Mouse (Mus musculus) hindbrain, embryonic 12.5 days (tissue): ENCODE data around the gene Olfr541. TPM values are rescaled to one million over a fixed set of nuclear protein-coding genes. Genes with fewer than 3 reads are reported as not detected.
"Not testable (repeated sequence)": the region's sequence is repeated elsewhere in the genome, so short reads cannot be mapped to it uniquely, and the experiment has no call there.

Experiments used
- ATAC-seq: fragments of 200-750 bp; cut with Nextera tagmentation; 2 replicates; pipeline ENCODE4 v1.8.0; 2017; ENCODE audit warnings: moderate TSS enrichment; ENCODE audit not compliant: low FRiP score
- H3K27ac ChIP-seq: fragments of 300-500 bp; sonication (generic); 2 replicates; pipeline ENCODE4 v1.5.1; 2016; ENCODE audit warnings: mild to moderate bottlenecking
- H3K27me3 ChIP-seq: fragments of 300-500 bp; sonication (generic); 2 replicates; pipeline ENCODE4 v1.6.1; 2016; ENCODE audit warnings: mild to moderate bottlenecking
- H3K36me3 ChIP-seq: fragments of 300-500 bp; sonication (generic); 2 replicates; pipeline ENCODE4 v1.6.1; 2016; ENCODE audit warnings: mild to moderate bottlenecking
- H3K4me1 ChIP-seq: fragments of 300-500 bp; sonication (generic); 2 replicates; pipeline ENCODE4 v1.6.1; 2016
- H3K4me2 ChIP-seq: fragments of 300-500 bp; sonication (generic); replicated peaks from 2 replicates; pipeline ENCODE4 v1.6.1; 2016; ENCODE audit warnings: mild to moderate bottlenecking
- H3K4me3 ChIP-seq: fragments of 300-500 bp; sonication (generic); 2 replicates; pipeline ENCODE4 v1.5.1; 2016; ENCODE audit warnings: mild to moderate bottlenecking
- H3K9ac ChIP-seq: fragments of 300-500 bp; sonication (generic); 2 replicates; pipeline ENCODE4 v1.6.1; 2016; ENCODE audit warnings: mild to moderate bottlenecking, moderate library complexity
- H3K9me3 ChIP-seq: fragments of 300-500 bp; sonication (generic); replicated peaks from 2 replicates; pipeline ENCODE4 v1.6.1; 2016; ENCODE audit warnings: mild to moderate bottlenecking
- WGBS: fragments of 180-500 bp; shearing (Covaris S2); methylation state at CpG from one replicate; pipeline ENCODE4 v1.1.7; 2016; 5-methylcytosine and 5-hydroxymethylcytosine counted together
- polyA plus RNA-seq: library from polyadenylated mRNA; unstranded; fragments of >200 nt; fragmentation: Nextera tagmentation; extraction: Ambion mirVana; gene quantifications from 2 replicates; pipeline ENCODE4 v1.2.1, GENCODE M21; 2016

Olfr541 gene
- polyA plus RNA-seq, result not detected in 2 replicates

- Histone ChIP-seq H3K9ac (no peak within 1 kb of the TSS), H3K4me3 (no peak within 1 kb of the TSS), H3K27ac (no peak within 1 kb of the TSS), H3K36me3 (no peaks in the 10 kb centered on the region), H3K27me3 (no peaks in the 10 kb centered on the region), H3K4me1 (no peaks in the 10 kb centered on the region), H3K4me2 (no peak within 1 kb of the TSS), H3K9me3 (no peaks in the 10 kb centered on the region)
- ATAC-seq, result no peak
Measured at GRCm38 (mm10) chr7:140696967-140697366, at the start of gene Olfr541. TSS of gene Olfr541 (plus strand) at chr7:140697267.

GRCm38 (mm10) chr7:140659630-140660029, 37.4 kb upstream of the Olfr541 start, which contains the start of gene Olfr539:
TSS of gene Olfr539 (plus strand) at chr7:140659930.
- Histone ChIP-seq H3K27me3 (no peaks in the 10 kb centered on the region), H3K36me3 (no peaks in the 10 kb centered on the region), H3K9ac (no peak within 1 kb of the TSS), H3K4me1 (no peaks in the 10 kb centered on the region), H3K4me2 (no peak within 1 kb of the TSS), H3K4me3 (no peak within 1 kb of the TSS), H3K27ac (no peak within 1 kb of the TSS), H3K9me3 (no peaks in the 10 kb centered on the region)
- 83% methylated on average over 4 of the region's 4 CpGs for WGBS
- ATAC-seq, result no peak

- not testable (repeated sequence) for H3K4me3 ChIP-seq, H3K4me1 ChIP-seq, H3K4me2 ChIP-seq, H3K27me3 ChIP-seq, H3K27ac ChIP-seq, H3K36me3 ChIP-seq, ATAC-seq, H3K9ac ChIP-seq
- H3K9me3 ChIP-seq, result peaks cover 12% of the 10 kb centered on the region; the same call in 1 of the 2 replicates
- 89% methylated on average over 3 of the region's 3 CpGs for WGBS
Measured at GRCm38 (mm10) chr7:140670693-140671092, 26.4 kb upstream of the Olfr541 start.

DNA sequence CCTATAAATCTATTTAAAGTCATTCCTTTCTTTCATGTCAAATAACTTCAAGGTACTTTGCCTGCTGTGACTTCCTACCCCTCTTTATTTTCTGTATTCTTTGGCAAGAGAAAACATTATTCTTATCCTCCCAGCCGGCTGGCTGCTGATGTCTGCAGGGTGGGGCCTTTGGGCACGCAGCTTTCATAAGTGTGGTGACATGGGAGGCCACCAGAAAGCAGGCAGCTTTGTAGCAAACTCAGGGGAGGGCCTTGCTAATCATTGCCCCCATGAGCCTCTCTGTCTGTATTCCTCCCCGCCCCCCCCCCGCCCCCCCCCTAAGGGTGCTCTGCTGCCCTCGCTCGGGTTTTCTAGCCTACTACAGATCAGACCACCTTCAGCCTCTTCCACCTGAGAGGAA, 21.2 kb upstream of the Olfr541 start:
- Histone ChIP-seq H3K4me2 (peak overlapping the region; percentile 34), H3K4me3 (no peak overlapping the region), H3K36me3 (no peaks in the 10 kb centered on the region), H3K9me3 (peaks cover 15% of the 10 kb centered on the region; the same call in 1 of the 2 replicates), H3K27me3 (no peaks in the 10 kb centered on the region), H3K27ac (no peak overlapping the region), H3K9ac (no peak overlapping the region), H3K4me1 (0 out of 2 replicates have a peak, but pooled peaks cover 4% of the 10 kb centered on the region)
- ATAC-seq, result no peak
- 17% methylated on average over 2 of the region's 6 CpGs for WGBS

- not testable (repeated sequence) for H3K27me3 ChIP-seq, H3K4me1 ChIP-seq, H3K4me2 ChIP-seq, H3K9ac ChIP-seq, H3K4me3 ChIP-seq, ATAC-seq, H3K36me3 ChIP-seq, H3K27ac ChIP-seq, H3K9me3 ChIP-seq
- WGBS, result 74% methylated on average over 4 of the region's 4 CpGs
Measured at GRCm38 (mm10) chr7:140679591-140679990, 17.5 kb upstream of the Olfr541 start.

DNA sequence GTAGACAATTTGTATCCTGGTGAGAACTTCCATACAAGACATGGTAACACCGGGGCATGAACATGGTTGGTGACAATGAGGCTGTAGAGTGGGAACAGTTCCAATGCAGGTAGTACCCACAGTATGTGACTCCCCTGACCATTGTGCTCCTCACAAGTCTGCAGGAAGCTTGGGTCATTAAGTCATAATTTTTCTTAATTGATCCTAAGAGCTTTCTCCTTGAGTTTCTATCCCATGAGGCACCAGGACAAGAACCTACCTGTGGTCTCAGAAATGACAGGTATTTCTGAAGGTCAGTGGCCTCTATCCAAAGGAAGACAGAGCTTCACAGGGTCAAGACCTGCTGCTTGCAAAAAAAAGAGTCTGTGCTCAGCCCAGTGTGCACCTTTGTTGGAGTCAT, 15.4 kb upstream of the Olfr541 start, which contains the start of gene Olfr45:
Olfr45 (plus strand) TSS at position 301 of the 400 bp plus-strand sequence.
- 92% methylated on average over 1 of the region's 1 CpGs for WGBS

GRCm38 (mm10) chr7:140706348-140706747, 9.3 kb downstream of the Olfr541 start:
- H3K9ac ChIP-seq, result no peak overlapping the region
- H3K4me2 ChIP-seq, result no peak overlapping the region
- 27% methylated on average over 2 of the region's 2 CpGs for WGBS
- peak; percentile 56 for ATAC-seq
- H3K27ac ChIP-seq, result no peak overlapping the region
- no peak overlapping the region for H3K4me3 ChIP-seq
- no peaks in the 10 kb centered on the region for H3K36me3 ChIP-seq
- no peaks in the 10 kb centered on the region for H3K4me1 ChIP-seq
- no peaks in the 10 kb centered on the region for H3K9me3 ChIP-seq
- H3K27me3 ChIP-seq, result no peaks in the 10 kb centered on the region

More for the DNA sequence above, 15.4 kb upstream of the Olfr541 start, which contains the start of gene Olfr45:
- Histone ChIP-seq H3K27me3 (no peaks in the 10 kb centered on the region), H3K9ac (no peak within 1 kb of the TSS), H3K36me3 (no peaks in the 10 kb centered on the region), H3K27ac (no peak within 1 kb of the TSS), H3K9me3 (0 out of 2 replicates have a peak, but pooled peaks cover 3% of the 10 kb centered on the region), H3K4me3 (no peak within 1 kb of the TSS), H3K4me1 (no peaks in the 10 kb centered on the region), H3K4me2 (no peak within 1 kb of the TSS)
- ATAC-seq, result no peak

DNA sequence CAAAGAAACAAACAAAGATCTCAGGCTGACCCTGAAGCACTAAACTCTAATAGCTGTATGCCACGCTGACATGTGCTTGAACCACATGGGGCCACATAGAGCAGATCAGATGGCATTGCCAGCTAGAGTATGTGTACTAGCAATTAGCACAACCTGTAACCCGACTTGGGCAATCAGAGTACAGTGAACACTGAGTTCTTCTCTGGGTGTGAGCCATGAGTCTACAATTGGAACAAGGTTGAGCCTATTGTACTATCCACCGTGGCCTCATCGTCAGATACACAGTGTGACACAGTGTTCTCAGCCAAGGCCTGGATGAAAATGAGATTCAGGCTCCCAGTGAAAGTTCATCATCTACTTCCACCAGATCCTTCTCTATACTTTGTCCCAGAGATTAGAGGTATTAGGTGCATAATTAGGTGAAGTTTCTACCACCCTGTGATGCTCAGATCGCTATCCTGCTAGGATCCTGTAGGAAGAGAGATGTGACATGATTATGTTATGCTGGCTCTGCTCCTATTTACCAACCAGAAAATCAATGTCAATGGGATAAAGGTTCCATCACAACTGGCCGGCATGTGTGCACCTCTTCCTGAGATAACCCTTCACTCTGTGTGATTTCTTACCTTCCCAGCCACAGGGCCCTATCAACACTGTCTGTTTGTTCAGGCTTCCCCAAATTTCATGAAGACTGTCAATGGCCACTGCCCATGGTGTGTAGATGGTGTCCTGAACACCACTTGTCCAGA, 10.6 kb downstream of the Olfr541 start:
- H3K27ac ChIP-seq, result no peak overlapping the region
- no peak overlapping the region for H3K4me3 ChIP-seq
- no peak overlapping the region for H3K9ac ChIP-seq
- no peaks in the 10 kb centered on the region for H3K9me3 ChIP-seq
- no peak overlapping the region for H3K4me2 ChIP-seq
- H3K27me3 ChIP-seq, result no peaks in the 10 kb centered on the region
- no peak for ATAC-seq
- H3K36me3 ChIP-seq, result no peaks in the 10 kb centered on the region
- no peaks in the 10 kb centered on the region for H3K4me1 ChIP-seq
- 86% methylated on average over 6 of the region's 6 CpGs for WGBS

DNA sequence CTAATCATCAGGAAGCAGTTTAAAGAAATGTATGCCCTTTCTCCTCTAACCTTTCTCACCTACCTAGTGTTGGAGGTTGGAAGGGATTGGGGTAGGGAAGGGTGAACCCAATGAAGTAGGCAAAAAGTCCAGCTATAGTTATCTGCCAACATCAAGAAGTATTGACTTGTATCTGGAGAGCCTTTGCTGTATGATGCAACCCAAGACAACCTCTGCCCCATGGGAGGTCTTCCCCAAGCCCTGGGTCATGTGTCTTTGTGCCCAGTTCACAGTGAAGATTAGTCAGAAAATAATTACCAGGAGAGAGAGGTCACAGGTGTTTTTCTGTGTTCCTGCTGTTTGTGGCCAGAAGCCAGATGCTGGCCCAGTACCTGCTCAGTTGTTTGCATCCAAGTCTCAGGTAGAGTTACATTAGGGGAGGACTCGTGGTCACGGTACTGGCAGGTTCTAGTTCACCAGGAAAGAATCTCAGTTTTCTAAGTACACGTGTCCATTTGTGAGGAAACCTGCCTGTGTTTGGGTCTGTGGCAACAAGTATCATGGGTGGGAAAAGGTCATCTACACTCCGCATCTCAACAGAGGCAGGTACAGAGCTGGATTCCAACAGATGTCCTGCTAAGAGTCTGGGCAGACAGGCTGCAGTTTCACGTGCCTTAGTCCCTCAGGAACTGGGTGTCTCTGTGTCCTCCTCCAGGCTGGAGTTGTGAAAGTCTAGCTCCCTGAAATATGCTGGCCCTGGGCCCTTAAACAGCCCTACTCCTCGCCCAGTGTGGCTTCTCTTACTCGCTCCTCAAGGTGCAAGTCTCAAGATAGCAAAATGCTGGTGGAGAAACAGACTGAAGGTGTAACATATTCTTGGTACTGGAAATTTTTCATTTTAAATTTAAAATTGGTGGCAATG, 20.3 kb downstream of the Olfr541 start:
- Histone ChIP-seq H3K27me3 (no peaks in the 10 kb centered on the region), H3K9ac (no peak overlapping the region), H3K36me3 (no peaks in the 10 kb centered on the region), H3K4me2 (no peak overlapping the region), H3K4me1 (no peaks in the 10 kb centered on the region), H3K27ac (no peak overlapping the region), H3K4me3 (no peak overlapping the region), H3K9me3 (no peaks in the 10 kb centered on the region)
- 80% methylated on average over 7 of the region's 7 CpGs for WGBS
- ATAC-seq, result no peak

DNA sequence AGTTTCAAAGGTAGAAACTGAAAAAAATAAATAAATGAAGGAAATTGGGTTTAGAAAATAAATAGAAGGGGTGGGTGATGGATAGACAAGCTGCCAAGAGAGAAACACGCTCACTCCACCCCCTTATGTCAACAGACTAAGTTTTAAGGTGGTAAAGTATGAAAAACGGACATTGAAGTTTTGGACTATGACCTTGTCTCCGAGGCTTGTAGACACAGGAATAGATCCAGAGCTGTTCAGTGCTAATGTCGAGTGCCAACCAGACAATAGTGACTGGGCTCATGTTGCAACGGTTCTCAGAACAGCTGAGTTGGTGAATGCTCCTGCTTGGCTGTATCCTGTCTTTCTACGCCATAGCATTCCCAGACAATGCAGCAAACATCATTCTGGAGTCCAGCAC, 24.0 kb downstream of the Olfr541 start:
- Histone ChIP-seq H3K9me3 (no peaks in the 10 kb centered on the region), H3K27ac (no peak overlapping the region), H3K36me3 (no peaks in the 10 kb centered on the region), H3K4me3 (no peak overlapping the region), H3K4me2 (no peak overlapping the region), H3K4me1 (no peaks in the 10 kb centered on the region), H3K27me3 (no peaks in the 10 kb centered on the region), H3K9ac (no peak overlapping the region)
- 88% methylated on average over 6 of the region's 6 CpGs for WGBS
- no peak for ATAC-seq

- 0 out of 2 replicates have a peak, but pooled peaks cover 3% of the 10 kb centered on the region for H3K9me3 ChIP-seq
- no peak for ATAC-seq
- H3K27me3 ChIP-seq, result no peaks in the 10 kb centered on the region
- H3K9ac ChIP-seq, result no peak overlapping the region
- H3K4me1 ChIP-seq, result no peaks in the 10 kb centered on the region
- no peaks in the 10 kb centered on the region for H3K36me3 ChIP-seq
- H3K4me2 ChIP-seq, result no peak overlapping the region
- H3K4me3 ChIP-seq, result no peak overlapping the region
- no peak overlapping the region for H3K27ac ChIP-seq
Measured at GRCm38 (mm10) chr7:140725558-140725957, 28.5 kb downstream of the Olfr541 start.

GRCm38 (mm10) chr7:140733162-140733561, 36.1 kb downstream of the Olfr541 start:
- H3K4me2 ChIP-seq, result no peak overlapping the region
- WGBS, result 76% methylated on average over 2 of the region's 2 CpGs

More at GRCm38 (mm10) chr7:140733162-140733561, 36.1 kb downstream of the Olfr541 start:
- no peak for ATAC-seq
- no peaks in the 10 kb centered on the region for H3K36me3 ChIP-seq
- H3K27ac ChIP-seq, result no peak overlapping the region
- no peaks in the 10 kb centered on the region for H3K4me1 ChIP-seq
- H3K9me3 ChIP-seq, result 0 out of 2 replicates have a peak, but pooled peaks cover 3% of the 10 kb centered on the region
- H3K4me3 ChIP-seq, result no peak overlapping the region
- no peak overlapping the region for H3K9ac ChIP-seq
- no peaks in the 10 kb centered on the region for H3K27me3 ChIP-seq
